Mouse (Mus musculus) olfactory bulb, adult 2 months (tissue): Measurements from ENCODE around the gene Ecm1.

ENCODE experiments used
- CTCF ChIP-seq: fragments of 200-500 bp; IDR thresholded peaks from 2 replicates; pipeline ENCODE4 v1.5.1; 2012; ENCODE audit warnings: low read depth, mild to moderate bottlenecking, low read length, moderate library complexity; ENCODE audit not compliant: insufficient read depth
- POLR2A ChIP-seq: fragments of 200-500 bp; IDR thresholded peaks from 2 replicates; pipeline ENCODE4 v1.6.1; 2012; ENCODE audit warnings: mild to moderate bottlenecking, low read depth, low read length, moderate library complexity; ENCODE audit not compliant: insufficient read depth

GRCm38 (mm10) chr3:95762961-95763360 is 23.6 kb upstream of the Ecm1 start:
- TF ChIP-seq CTCF (no peak), POLR2A (no peak)
